Comparison of ENCODE assay signal across 8 mouse cellular contexts in genomic region chr5:25010438-25010892, GRCm38 (mm10).
DNase-seq lines count a peak whose midpoint lies in the region; ATAC-seq and TF ChIP-seq lines count a peak whose summit lies in the region.

No protein-coding gene starts in this region.

- TF ChIP-seq EP300 in MEL (IDR thresholded peaks at IDR 0.05; ENCODE audit: low read depth in 1 of 2, low read length in 2 of 2) = no peak

- DNase-seq in MEL (ENCODE audit: low read depth, low spot score) = peak; percentile 95
- peak; percentile 89 to 95 for DNase-seq in cerebellum, adult 2 months
- DNase-seq in forelimb bud, embryonic 11.5 days (ENCODE audit: low read depth, low spot score) = peak; percentile 75
- DNase-seq in layer of hippocampus, adult 8-10 months (ENCODE audit: low spot score in 2 of 2) = peak; percentile 70 to 73
- peak; percentile 92 for DNase-seq in lung, embryonic 14.5 days
- DNase-seq in thymus, adult 2 months = peak; percentile 93

- no peaks in the 10 kb centered on the region for H3K79me2 ChIP-seq in MEL (ENCODE audit: control insufficient read depth, insufficient read depth, low read length, poor library complexity)

- ATAC-seq in hematopoietic stem cell, adult 5-6 weeks (replicated peaks in 1 of 2; ENCODE audit: insufficient read depth in 1 of 2, low FRiP score in 2 of 2, low TSS enrichment in 1 of 2, low read depth in 1 of 2, poor library complexity in 2 of 2, severe bottlenecking in 2 of 2) = peak; percentile 70 to 75
- peak; percentile 74 for ATAC-seq in lung, embryonic 14.5 days (ENCODE audit: insufficient read depth)

- TF ChIP-seq POLR2A in MEL (IDR thresholded peaks at IDR 0.05; ENCODE audit: control insufficient read depth in 1 of 2, insufficient read depth in 1 of 2, low read depth in 1 of 2, low read length in 2 of 2, poor library complexity in 1 of 2) = peak in 1 of 2 experiments; percentile 61; a peak in 2 of 4 replicates
- TF ChIP-seq POLR2A in cerebellum, adult 2 months (IDR thresholded peaks at IDR 0.05; ENCODE audit: borderline replicate concordance, insufficient read depth, low read length) = no peak
- TF ChIP-seq POLR2A in olfactory bulb, adult 2 months (IDR thresholded peaks at IDR 0.05; ENCODE audit: insufficient read depth, low read depth, low read length) = no peak
- no peak for TF ChIP-seq POLR2A in thymus, adult 2 months (IDR thresholded peaks at IDR 0.05; ENCODE audit: control insufficient read depth, extremely low read depth, insufficient read depth, low read length, poor library complexity)

- H3K4me1 ChIP-seq in MEL (ENCODE audit: control insufficient read depth in 1 of 2, insufficient read depth in 2 of 2, low read length in 2 of 2) = peaks cover 0 to 9% of the 10 kb centered on the region in 2 experiments; a peak in 2 of 4 replicates
- H3K4me1 ChIP-seq in cerebellum, adult 2 months (ENCODE audit: control insufficient read depth, insufficient read depth, low read length) = peaks cover 11% of the 10 kb centered on the region; the same call in 1 of the 2 replicates
- 0 out of 2 replicates have a peak, but pooled peaks cover 6% of the 10 kb centered on the region for H3K4me1 ChIP-seq in lung, embryonic 14.5 days (ENCODE audit: insufficient read depth)
- peaks cover 22% of the 10 kb centered on the region for H3K4me1 ChIP-seq in olfactory bulb, adult 2 months (ENCODE audit: control insufficient read depth, insufficient read depth, low read length)
- peaks cover 17% of the 10 kb centered on the region for H3K4me1 ChIP-seq in thymus, adult 2 months (replicated peaks; ENCODE audit: control insufficient read depth, insufficient read depth, low read length)

- H3K9me3 ChIP-seq in MEL (replicated peaks; ENCODE audit: insufficient read depth, low read length) = no peaks in the 10 kb centered on the region
- H3K9me3 ChIP-seq in lung, embryonic 14.5 days (ENCODE audit: low read depth, low read length) = no peaks in the 10 kb centered on the region

- H3K36me3 ChIP-seq in MEL (ENCODE audit: control insufficient read depth in 1 of 2, insufficient read depth in 2 of 2, low read length in 2 of 2) = peaks cover 0 to 6% of the 10 kb centered on the region in 2 experiments; a peak in 2 of 4 replicates
- no peaks in the 10 kb centered on the region for H3K36me3 ChIP-seq in lung, embryonic 14.5 days (ENCODE audit: insufficient read depth)
- no peaks in the 10 kb centered on the region for H3K36me3 ChIP-seq in thymus, adult 2 months (ENCODE audit: control insufficient read depth, insufficient read depth, low read length)

- peak overlapping the region; percentile 68 for H3K9ac ChIP-seq in MEL (ENCODE audit: control insufficient read depth, low read depth, low read length, poor library complexity, severe bottlenecking)
- H3K9ac ChIP-seq in lung, embryonic 14.5 days = no peak overlapping the region

- peak; percentile 69 for TF ChIP-seq RAD21 in MEL (IDR thresholded peaks at IDR 0.05; ENCODE audit: low read depth, low read length)

- H3K4me3 ChIP-seq in MEL (ENCODE audit: control insufficient read depth in 1 of 2, insufficient read depth in 1 of 2, low read depth in 2 of 2, low read length in 2 of 2) = peak overlapping the region; percentile 24 to 46
- no peak overlapping the region for H3K4me3 ChIP-seq in cerebellum, adult 2 months (replicated peaks; ENCODE audit: insufficient read depth, low read depth, low read length)
- 0 out of 2 replicates have a peak overlapping the region, but pooled peaks have one; percentile 9 for H3K4me3 ChIP-seq in lung, embryonic 14.5 days (ENCODE audit: low read depth, low read length)
- no peak overlapping the region for H3K4me3 ChIP-seq in olfactory bulb, adult 2 months (ENCODE audit: insufficient read depth, low read depth, low read length)
- H3K4me3 ChIP-seq in thymus, adult 2 months (ENCODE audit: control insufficient read depth, insufficient read depth, low read length) = no peak overlapping the region

- H3K4me2 ChIP-seq in lung, embryonic 14.5 days = peak overlapping the region; percentile 52

- H3K27ac ChIP-seq in MEL (ENCODE audit: control insufficient read depth, low read depth, low read length) = peak overlapping the region; percentile 67
- H3K27ac ChIP-seq in cerebellum, adult 2 months (ENCODE audit: insufficient read depth, low read length) = no peak overlapping the region
- H3K27ac ChIP-seq in lung, embryonic 14.5 days (ENCODE audit: low read depth) = no peak overlapping the region
- no peak overlapping the region for H3K27ac ChIP-seq in olfactory bulb, adult 2 months (ENCODE audit: insufficient read depth, low read depth, low read length)
- no peak overlapping the region for H3K27ac ChIP-seq in thymus, adult 2 months (ENCODE audit: control insufficient read depth, insufficient read depth, low read length)

- no peaks in the 10 kb centered on the region for H3K27me3 ChIP-seq in MEL (ENCODE audit: control insufficient read depth in 1 of 2, insufficient read depth in 2 of 2, low read length in 2 of 2)
- H3K27me3 ChIP-seq in cerebellum, adult 2 months (ENCODE audit: control insufficient read depth, insufficient read depth, low read length) = no peaks in the 10 kb centered on the region
- no peaks in the 10 kb centered on the region for H3K27me3 ChIP-seq in lung, embryonic 14.5 days (ENCODE audit: insufficient read depth, low read length)
- H3K27me3 ChIP-seq in thymus, adult 2 months (ENCODE audit: control insufficient read depth, insufficient read depth, low read length) = no peaks in the 10 kb centered on the region

- WGBS in cerebellum, adult 2 months = 3% methylated on average over 9 of the region's 9 CpGs
- WGBS in lung, embryonic 14.5 days = 2% methylated on average over 9 of the region's 9 CpGs
- 1% methylated on average over 9 of the region's 9 CpGs for WGBS in olfactory bulb, adult 2 months
- WGBS in thymus, adult 2 months = 7% methylated on average over 9 of the region's 9 CpGs

- peak; percentile 96 to 98 (median 97) for TF ChIP-seq CTCF in MEL (IDR thresholded peaks at IDR 0.05 in 2 of 3, conservative IDR thresholded peaks at IDR 0.05 in 1 of 3; ENCODE audit: control insufficient read depth in 1 of 3, insufficient read depth in 1 of 3, low read depth in 2 of 3, low read length in 3 of 3, poor library complexity in 1 of 3, severe bottlenecking in 1 of 3)
- peak; percentile 91 for TF ChIP-seq CTCF in cerebellum, adult 2 months (IDR thresholded peaks at IDR 0.05; ENCODE audit: borderline replicate concordance, insufficient read depth, low read depth, low read length)
- peak; percentile 97 for TF ChIP-seq CTCF in lung, embryonic 14.5 days (IDR thresholded peaks at IDR 0.05; ENCODE audit: low read depth)
- peak; percentile 81 for TF ChIP-seq CTCF in olfactory bulb, adult 2 months (IDR thresholded peaks at IDR 0.05; ENCODE audit: insufficient read depth, low read depth, low read length)
- TF ChIP-seq CTCF in thymus, adult 2 months (IDR thresholded peaks at IDR 0.05; ENCODE audit: borderline replicate concordance, control insufficient read depth, extremely low read depth, insufficient read depth, low read length, poor library complexity) = peak; percentile 90

TF ChIP-seq in MEL, 35 proteins besides CTCF, POLR2A, EP300 and RAD21 (continues in another document):
- TF ChIP-seq BHLHE40 (IDR thresholded peaks at IDR 0.05; ENCODE audit: borderline replicate concordance, low read depth, low read length) (0 out of 2 replicates have a peak, but pooled peaks have one; percentile 7), UBTF (IDR thresholded peaks at IDR 0.05; ENCODE audit: borderline replicate concordance, insufficient read depth, low read depth, low read length) (no peak), ZNF384 (IDR thresholded peaks at IDR 0.05; ENCODE audit: low read depth, low read length) (peak; percentile 30; the same call in 1 of the 2 replicates), USF1 (IDR thresholded peaks at IDR 0.05; ENCODE audit: low read depth, low read length) (peak; percentile 40; the same call in 1 of the 2 replicates), TCF12 (IDR thresholded peaks at IDR 0.05; ENCODE audit: low read depth, low read length) (0 out of 2 replicates have a peak, but pooled peaks have one; percentile 34), POLR2AphosphoS2 (IDR thresholded peaks at IDR 0.05; ENCODE audit: low read length) (no peak; the same call in 1 of the 2 replicates), E2F4 (IDR thresholded peaks at IDR 0.05; ENCODE audit: borderline replicate concordance, low read depth, low read length) (no peak), USF2 (IDR thresholded peaks at IDR 0.05; ENCODE audit: borderline replicate concordance in 1 of 2, insufficient read depth in 1 of 2, low read depth in 1 of 2, low read length in 2 of 2) (no peak), GABPA (IDR thresholded peaks at IDR 0.05; ENCODE audit: low read depth, low read length) (no peak), NELFE (IDR thresholded peaks at IDR 0.05; ENCODE audit: low read depth, low read length) (peak; percentile 54), MXI1 (IDR thresholded peaks at IDR 0.05; ENCODE audit: low read depth, low read length) (peak; percentile 84), RCOR1 (IDR thresholded peaks at IDR 0.05; ENCODE audit: low read depth, low read length) (no peak; the same call in 1 of the 2 replicates), MYC (IDR thresholded peaks at IDR 0.05; ENCODE audit: low read depth, low read length) (peak; percentile 82; the same call in 1 of the 2 replicates), MEF2A (IDR thresholded peaks at IDR 0.05; ENCODE audit: extremely low read depth, insufficient replicate concordance, low read depth, low read length, poor library complexity, severe bottlenecking) (no peak), CHD2 (IDR thresholded peaks at IDR 0.05; ENCODE audit: low read length) (no peak), MYB (IDR thresholded peaks at IDR 0.05; ENCODE audit: low read depth, low read length) (no peak), MAX (IDR thresholded peaks at IDR 0.05; ENCODE audit: low read length) (peak; percentile 89), SMC3 (IDR thresholded peaks at IDR 0.05; ENCODE audit: low read depth, low read length) (peak; percentile 81), ZMIZ1 (IDR thresholded peaks at IDR 0.05; ENCODE audit: low read depth, low read length) (peak; percentile 56; the same call in 1 of the 2 replicates), MAFK (IDR thresholded peaks at IDR 0.05; ENCODE audit: borderline replicate concordance, low read depth, low read length) (no peak), MAZ (IDR thresholded peaks at IDR 0.05; ENCODE audit: low read depth, low read length) (no peak), NRF1 (IDR thresholded peaks at IDR 0.05; ENCODE audit: insufficient read depth, low read depth, low read length, poor library complexity, severe bottlenecking) (no peak), CHD1 (IDR thresholded peaks at IDR 0.05; ENCODE audit: low read depth, low read length) (no peak), HCFC1 (IDR thresholded peaks at IDR 0.05; ENCODE audit: low read depth, low read length) (peak; percentile 40; the same call in 1 of the 2 replicates), ZC3H11A (IDR thresholded peaks at IDR 0.05; ENCODE audit: low read depth, low read length) (peak; percentile 69), TAL1 (IDR thresholded peaks at IDR 0.05; ENCODE audit: low read length) (no peak), KAT2A (conservative IDR thresholded peaks at IDR 0.05; ENCODE audit: low read depth, low read length) (no peak)

Comparison
In these comparisons a context has a peak if more than half of its experiments do, and no peak if none do; other contexts are left out.
1. H3K4me3 ChIP-seq: peak in MEL (2 of 2) and lung, embryonic 14.5 days (single experiment); none in cerebellum, adult 2 months (single experiment), olfactory bulb, adult 2 months (single experiment) and thymus, adult 2 months (single experiment).
2. Peak in every context shown above with its lines, with median percentiles within 50 percentile points of each other: DNase-seq and CTCF ChIP-seq.